Comparison of ENCODE assay signal across 12 mouse cellular contexts in the genomic region with DNA sequence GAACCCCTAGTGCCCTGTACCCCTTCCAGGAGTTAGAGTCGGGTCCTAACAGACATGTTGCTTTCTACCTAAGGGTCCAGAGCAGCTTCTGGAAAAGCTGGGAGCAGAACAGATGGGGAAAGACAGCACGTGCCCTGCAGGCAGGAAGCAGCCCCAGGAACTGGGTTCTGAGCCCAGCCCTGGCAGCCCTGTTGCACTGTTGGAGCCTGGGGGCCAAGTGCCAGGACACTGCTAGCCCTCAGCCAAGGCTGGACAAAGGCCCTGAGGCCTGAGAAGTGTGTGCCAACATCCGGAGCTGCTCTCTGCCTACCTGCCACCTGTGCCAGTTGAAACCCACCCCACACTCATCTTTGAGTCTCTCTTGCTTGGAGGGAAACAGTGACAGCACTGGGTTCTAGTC. TPM values are rescaled to one million over a fixed set of nuclear protein-coding genes. Genes with fewer than 3 reads are reported as not detected.
DNase-seq lines count a peak whose midpoint lies in the region; ATAC-seq and TF ChIP-seq lines count a peak whose summit lies in the region.
"Had no signal": no experiment of that assay in that cellular context is flagged by ENCODE, and none has a peak within 500 bp of the region (broad histone marks: within the 10 kb centered on the region; RNA-seq: fewer than 3 reads in every experiment).

No protein-coding gene starts in this region.

- H3K4me3 ChIP-seq in E14TG2a.4 (replicated peaks; ENCODE audit: low read length) = peak overlapping the region; percentile 29; the same call in 1 of the 2 replicates
- H3K4me3 ChIP-seq in intestine, embryonic 16.5 days (ENCODE audit: low read length) = peak overlapping the region; percentile 85
- H3K4me3 ChIP-seq: heart, adult 2 months had no signal

- no peak for TF ChIP-seq CTCF in E14TG2a.4 (conservative IDR thresholded peaks at IDR 0.05; ENCODE audit: low read length)

- 76% methylated on average over 3 of the region's 3 CpGs for WGBS in intestine, embryonic 16.5 days

- H3K27ac ChIP-seq in intestine, embryonic 16.5 days (ENCODE audit: low read length) = peak overlapping the region; percentile 95

- H3K9ac ChIP-seq in intestine, embryonic 16.5 days (ENCODE audit: low read depth, low read length) = peak overlapping the region; percentile 93

- no peaks in the 10 kb centered on the region for H3K27me3 ChIP-seq in E14TG2a.4 (ENCODE audit: insufficient read depth, low read length)
- no peaks in the 10 kb centered on the region for H3K27me3 ChIP-seq in intestine, embryonic 16.5 days (replicated peaks; ENCODE audit: control insufficient read depth, insufficient read depth, low read length)
- H3K27me3 ChIP-seq: CH12.LX had no signal

- peaks cover 47% of the 10 kb centered on the region for H3K36me3 ChIP-seq in E14TG2a.4 (ENCODE audit: insufficient read depth, low read length)
- H3K36me3 ChIP-seq in intestine, embryonic 16.5 days (ENCODE audit: control insufficient read depth, insufficient read depth, low read length) = no peaks in the 10 kb centered on the region

- peaks cover 81% of the 10 kb centered on the region for H3K4me1 ChIP-seq in E14TG2a.4 (replicated peaks; ENCODE audit: low read depth, low read length)
- H3K4me1 ChIP-seq in intestine, embryonic 16.5 days (ENCODE audit: control insufficient read depth, insufficient read depth, low read length) = peaks cover 38% of the 10 kb centered on the region

- H3K9me3 ChIP-seq in E14TG2a.4 (ENCODE audit: low read length) = no peaks in the 10 kb centered on the region
- no peaks in the 10 kb centered on the region for H3K9me3 ChIP-seq in intestine, embryonic 16.5 days (ENCODE audit: control insufficient read depth, low read length)

- peak; percentile 36 for DNase-seq in adrenal gland, adult 2 months
- DNase-seq in adrenal gland, adult 8-10 months = no peak
- peak; percentile 97 for DNase-seq in cerebellum, adult 8-10 months
- DNase-seq in kidney, adult 9 months = no peak
- DNase-seq in urinary bladder, postnatal 10 days (ENCODE audit: low spot score) = no peak
- DNase-seq: heart, adult 2 months; right cerebral cortex, adult 18-20 months had no signal

- peak overlapping the region; percentile 65 for H3K4me2 ChIP-seq in intestine, embryonic 16.5 days (ENCODE audit: low read depth, low read length)

- ATAC-seq in intestine, embryonic 16.5 days = no peak
- no peak for ATAC-seq in erythroid progenitor cell, adult 5-6 weeks (replicated peaks; ENCODE audit: low FRiP score, poor library complexity, severe bottlenecking)
- ATAC-seq: lung, postnatal 0 days had no signal

RNA-seq across cellular contexts. Expression of a gene that starts 2.7 kb away (rescaled TPM):
- total RNA-seq in adrenal gland, adult 2 months (2021) = 10 to 100 TPM; 12.2 to 16.6 TPM
- polyA plus RNA-seq in adrenal gland, adult 2 months (2012; rRNA removed) = 19.3 and 20.6 TPM in 2 replicates
- 10 to 100 TPM; 16.4 to 25.7 (median 22.8) TPM for total RNA-seq in adrenal gland, adult 8-10 months (2022)
- polyA plus RNA-seq in intestine, embryonic 16.5 days (2015; fragmentation: Nextera tagmentation; extraction: Ambion mirVana) = 148 and 156 TPM in 2 replicates
- 73.9 and 91.8 TPM in 2 replicates for total RNA-seq in erythroid progenitor cell, adult 5-6 weeks (2015; ENCODE audit: low replicate concordance)
- total RNA-seq in erythroid progenitor cell, adult 5-6 weeks (2017; ENCODE audit: low replicate concordance) = 77.2 and 91.8 TPM in 2 replicates

Comparison
In these comparisons a context has a peak if more than half of its experiments do, and no peak if none do; other contexts are left out.
1. DNase-seq: peak in adrenal gland, adult 2 months (single experiment) and cerebellum, adult 8-10 months (single experiment); none in adrenal gland, adult 8-10 months (single experiment), kidney, adult 9 months (single experiment) and urinary bladder, postnatal 10 days (single experiment).